Mouse (Mus musculus): Measurements from ENCODE around the gene Urb2. TPM values are rescaled to one million over a fixed set of nuclear protein-coding genes. Genes with fewer than 3 reads are reported as not detected.

Urb2 gene
- 10 to 100 TPM; 12.0 to 12.3 TPM for total RNA-seq (2021)
- long read RNA-seq, partial matches to known transcripts = 3 of 11 reads
- long read RNA-seq, other reads (novel, unspliced or antisense) = 8 of 11 reads

GRCm38 (mm10) chr8:124021237-124022227, at the start of gene Urb2, which contains the start of gene Taf5l:
TSS of gene Urb2 (plus strand) at chr8:124021508.
TSS of gene Taf5l (minus strand) at chr8:124021397.
- DNase-seq (ENCODE audit: low spot score in 2 of 2) = peak; percentile 86 to 94

- no peak for DNase-seq (ENCODE audit: low spot score in 2 of 2)
Observed at GRCm38 (mm10) chr8:123973495-123973894, 47.8 kb upstream of the Urb2 start.

DNA sequence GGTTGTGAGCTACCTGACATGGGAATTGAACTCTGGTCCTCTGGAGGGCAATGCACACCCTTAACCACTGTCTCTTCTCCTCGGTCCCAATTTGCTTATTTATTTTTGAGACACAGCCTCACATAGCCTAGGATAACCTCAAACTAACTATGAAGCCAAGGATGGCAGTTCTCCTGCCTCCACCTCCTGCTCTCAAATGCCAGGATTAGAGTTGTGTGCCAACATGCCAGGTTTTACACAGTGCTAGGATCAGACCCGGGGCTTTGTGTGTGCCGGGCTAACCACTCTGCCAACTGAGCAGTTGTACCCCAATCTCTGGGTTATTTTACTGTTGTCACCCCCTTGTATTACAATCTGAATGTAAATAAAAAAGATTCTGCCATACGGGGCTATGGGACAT, 43.8 kb upstream of the Urb2 start:
- DNase-seq (ENCODE audit: low spot score in 2 of 2) = no peak

DNA sequence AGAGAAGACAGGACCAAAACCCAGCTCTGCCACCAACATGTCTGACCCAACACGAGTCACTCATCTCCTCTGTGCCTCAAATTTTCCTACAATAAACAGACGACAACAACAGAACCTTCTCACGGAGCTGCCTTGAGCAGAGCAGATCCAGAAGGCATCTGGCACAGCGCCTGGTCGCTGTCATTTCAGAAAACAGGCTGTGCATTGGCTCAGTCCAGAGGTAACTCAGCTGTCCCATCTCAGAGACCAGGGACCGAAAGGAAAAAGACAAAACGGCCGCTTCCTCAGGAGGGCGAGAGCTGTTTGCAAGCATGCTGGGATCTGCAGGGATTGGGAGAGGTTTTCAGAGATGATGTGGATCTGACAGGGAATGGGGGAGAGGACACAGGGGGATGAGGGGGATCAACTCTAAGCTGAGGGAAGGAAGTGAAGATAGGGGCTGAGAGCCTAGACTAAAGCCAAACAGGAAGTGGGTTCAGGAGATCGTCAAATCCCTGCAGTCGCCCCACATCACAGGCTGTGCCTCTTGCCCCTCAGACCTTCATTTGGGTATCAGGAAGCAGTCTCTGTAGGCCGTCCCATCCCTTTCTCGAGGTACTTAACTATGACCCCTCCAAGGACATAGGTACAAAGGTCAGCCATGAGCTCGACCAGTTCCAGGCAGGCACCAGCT, 43.0 kb upstream of the Urb2 start:
- peak in 1 of 2 experiments; percentile 42 for DNase-seq (ENCODE audit: low spot score in 2 of 2)

DNA sequence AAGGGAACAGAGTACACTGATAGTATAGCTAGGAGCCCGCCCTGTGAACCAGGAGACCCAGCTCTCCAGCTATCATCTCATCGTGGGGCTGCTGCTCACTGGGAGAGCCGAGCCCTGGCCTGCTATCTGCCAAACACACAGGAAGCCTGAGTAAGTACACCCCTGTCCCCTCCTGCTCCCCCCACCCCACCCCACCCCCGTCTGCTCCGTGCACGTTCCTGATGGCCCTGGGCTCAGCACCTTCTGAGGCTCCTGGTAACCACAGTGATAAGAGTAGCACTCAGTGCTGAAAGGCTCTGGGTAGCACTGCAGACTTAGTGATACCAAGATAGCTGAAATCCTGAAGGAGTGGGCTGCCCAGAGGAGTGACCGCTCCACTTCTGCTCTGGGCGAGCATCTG, 42.4 kb upstream of the Urb2 start:
- DNase-seq (ENCODE audit: low spot score in 2 of 2) = no peak

DNA sequence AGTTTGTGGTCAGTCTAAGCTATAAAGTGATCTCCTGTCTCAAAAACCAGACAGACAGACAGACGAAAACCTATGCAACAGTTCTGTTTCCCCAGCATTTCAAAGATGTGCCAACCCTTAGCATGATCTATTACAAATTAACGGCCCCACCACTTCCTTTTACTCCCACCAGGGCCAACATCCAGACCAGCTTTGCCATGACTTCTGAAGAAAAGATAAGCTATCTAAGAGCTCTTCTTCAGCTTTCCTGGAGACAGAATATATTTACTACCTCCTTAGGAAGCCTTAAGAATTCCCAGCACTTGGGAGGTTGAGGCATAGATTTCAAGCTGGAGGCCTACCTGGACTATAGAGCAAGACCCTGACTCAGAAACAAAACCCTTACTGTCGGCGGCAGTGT, 41.1 kb upstream of the Urb2 start:
- no peak for DNase-seq (ENCODE audit: low spot score in 2 of 2)

DNA sequence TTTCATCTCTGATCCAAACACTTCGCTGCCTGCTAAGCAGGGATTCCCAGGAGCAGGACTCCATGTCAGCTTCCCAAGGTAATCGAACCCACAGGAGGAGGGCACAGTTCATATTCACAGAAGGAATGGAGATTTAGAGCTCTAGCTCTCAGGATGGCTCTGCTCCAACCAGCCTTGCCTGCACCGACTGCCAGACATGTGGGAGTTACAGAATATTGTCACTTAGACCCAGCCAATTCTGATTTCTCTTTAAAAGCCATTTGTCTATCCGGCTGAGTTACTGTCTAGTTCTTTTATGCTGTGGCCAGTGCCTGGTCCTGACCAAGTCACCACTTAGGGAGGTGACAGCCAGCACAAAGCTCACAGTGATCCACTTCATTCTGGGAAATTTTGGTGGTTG, 39.6 kb upstream of the Urb2 start:
- peak; percentile 53 to 73 for DNase-seq (ENCODE audit: low spot score in 2 of 2)

GRCm38 (mm10) chr8:123982291-123982793, 39.0 kb upstream of the Urb2 start:
- peak in 1 of 2 experiments; percentile 27 for DNase-seq (ENCODE audit: low spot score in 2 of 2)

GRCm38 (mm10) chr8:123982826-123983400, 38.4 kb upstream of the Urb2 start, which contains the start of gene Abcb10:
TSS of gene Abcb10 (minus strand) at chr8:123983122.
- peak; percentile 61 to 73 for DNase-seq (ENCODE audit: low spot score in 2 of 2)

GRCm38 (mm10) chr8:123988605-123989038, 32.7 kb upstream of the Urb2 start:
- DNase-seq (ENCODE audit: low spot score in 2 of 2) = no peak

DNA sequence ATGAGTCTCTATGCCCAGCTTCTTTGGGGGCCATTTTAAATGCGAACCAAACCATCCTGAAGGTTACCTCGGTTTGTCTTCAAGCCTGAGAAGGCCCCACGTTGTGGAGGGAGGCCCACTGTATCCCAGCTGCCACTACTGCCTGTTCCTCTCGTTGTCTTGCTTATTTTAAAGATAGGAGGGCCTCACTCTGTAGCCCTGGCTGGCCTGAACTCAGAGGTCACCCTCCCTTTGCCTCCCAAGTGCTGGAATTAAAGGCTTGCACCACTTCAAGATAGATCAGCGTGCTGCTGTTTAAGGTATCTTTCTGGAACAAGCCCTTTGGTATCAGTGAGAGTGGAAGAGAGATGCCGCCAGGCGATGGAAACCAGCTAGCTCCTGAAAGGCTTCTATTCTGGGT, 32.2 kb upstream of the Urb2 start:
- DNase-seq (ENCODE audit: low spot score in 2 of 2) = no peak

DNA sequence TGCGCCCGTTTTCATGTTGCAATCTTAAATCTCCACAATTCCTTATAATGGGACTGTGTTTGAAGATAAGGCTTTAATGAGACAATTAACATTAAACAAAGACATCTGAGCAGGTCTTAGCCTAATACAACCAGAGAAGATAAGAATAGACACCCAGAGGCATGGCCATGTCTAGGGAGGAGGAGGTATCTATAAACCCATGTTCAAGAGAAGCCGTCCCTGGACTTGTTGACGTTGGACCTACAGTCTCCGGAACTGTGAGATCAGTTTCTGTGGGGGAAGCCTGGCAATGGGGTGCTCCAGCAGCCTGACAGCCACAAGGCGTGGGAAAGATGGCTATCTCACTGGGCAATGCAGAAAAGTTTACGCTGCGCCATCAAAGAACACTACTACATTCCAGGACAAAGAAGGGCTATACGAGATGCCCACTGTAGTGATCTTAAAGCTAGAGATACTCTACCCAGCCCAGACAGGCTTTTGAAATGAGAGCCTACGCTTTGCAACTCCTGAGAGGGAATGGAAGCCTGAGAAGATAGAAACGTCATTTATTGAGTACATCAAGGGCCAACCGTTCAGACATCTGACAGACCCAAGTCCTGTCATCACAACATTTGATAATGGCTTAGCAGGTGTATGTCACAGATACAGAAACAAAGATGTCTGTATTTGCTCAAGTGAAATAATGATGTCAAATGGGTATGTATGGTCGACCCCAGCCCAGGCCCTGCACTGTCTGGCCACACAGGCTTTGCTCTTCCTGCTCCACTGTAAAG, 30.8 kb upstream of the Urb2 start:
- no peak for DNase-seq (ENCODE audit: low spot score in 2 of 2)

DNA sequence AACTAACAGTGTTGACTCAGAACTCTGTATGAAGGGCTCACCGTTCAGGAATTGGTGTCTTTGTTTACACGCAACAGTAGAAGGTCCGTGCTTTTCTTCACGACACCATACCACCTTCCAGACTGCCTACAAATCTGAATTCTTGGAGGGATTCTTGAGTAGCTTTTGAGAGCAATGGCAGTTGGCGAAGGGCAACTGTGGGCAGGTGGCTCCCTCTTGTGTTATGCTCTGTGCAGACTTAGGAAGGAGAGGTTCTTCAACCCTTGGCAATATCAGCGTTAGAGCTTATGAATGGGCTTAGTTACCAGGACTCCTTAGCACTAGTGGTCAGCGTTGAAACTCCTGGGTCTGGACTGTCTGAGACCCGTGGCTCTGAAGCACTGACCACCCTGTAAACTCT, 28.7 kb upstream of the Urb2 start:
- DNase-seq (ENCODE audit: low spot score in 2 of 2) = no peak

GRCm38 (mm10) chr8:123993597-123993996, 27.7 kb upstream of the Urb2 start:
- DNase-seq (ENCODE audit: low spot score in 2 of 2) = no peak

- DNase-seq (ENCODE audit: low spot score in 2 of 2) = no peak
Observed at GRCm38 (mm10) chr8:123993997-123994396, 27.3 kb upstream of the Urb2 start.

GRCm38 (mm10) chr8:123999568-123999967, 21.7 kb upstream of the Urb2 start:
- no peak for DNase-seq (ENCODE audit: low spot score in 2 of 2)

DNA sequence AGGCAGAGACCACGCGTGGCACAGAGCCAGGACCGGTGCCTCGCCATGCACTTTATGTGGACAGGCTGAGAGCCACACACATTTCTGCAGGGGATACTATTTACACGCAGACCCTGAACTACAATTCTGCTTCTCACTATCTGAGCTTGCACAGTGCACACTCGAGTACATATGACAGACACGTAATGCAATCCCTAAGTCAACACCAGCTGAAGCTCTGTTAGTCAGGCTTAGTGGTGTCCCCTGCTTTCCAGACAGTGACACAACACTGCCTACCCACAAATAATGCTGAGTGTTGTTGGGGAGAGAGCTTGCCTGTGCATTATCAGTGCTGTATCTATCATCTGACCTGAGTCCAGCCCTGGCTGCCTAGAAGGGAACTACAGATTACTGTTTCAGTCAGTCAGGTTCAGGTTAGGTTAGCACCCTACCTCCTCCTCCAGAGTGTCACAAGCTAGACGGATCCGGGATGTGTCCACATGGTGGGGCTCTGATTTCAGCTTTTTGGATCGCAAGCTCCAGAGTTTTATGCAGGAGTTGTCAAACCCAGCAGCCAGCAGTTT, 18.7 kb upstream of the Urb2 start:
- no peak for DNase-seq (ENCODE audit: low spot score in 2 of 2)

DNA sequence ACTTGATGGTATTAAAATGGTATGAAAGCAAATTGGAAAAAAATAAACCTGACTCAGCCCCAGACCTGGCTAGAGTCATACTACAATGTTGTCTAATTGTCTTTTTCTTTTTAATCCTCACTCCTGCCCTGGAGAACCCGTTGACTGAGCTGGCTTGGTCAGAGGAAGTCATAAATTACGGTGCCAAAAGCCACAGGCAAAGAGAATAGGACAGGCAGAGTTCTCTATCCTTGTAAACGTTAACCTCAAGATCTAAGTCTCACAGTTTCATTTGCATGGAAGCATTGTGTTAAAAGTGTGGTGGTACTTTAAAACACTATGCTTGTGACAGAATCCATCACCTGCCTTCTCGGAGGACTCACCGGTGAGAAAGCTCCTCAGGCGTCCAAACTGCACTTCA, 13.5 kb upstream of the Urb2 start:
- no peak for DNase-seq (ENCODE audit: low spot score in 2 of 2)

- no peak for DNase-seq (ENCODE audit: low spot score in 2 of 2)
Observed at GRCm38 (mm10) chr8:124011580-124011979, 9.7 kb upstream of the Urb2 start.

DNA sequence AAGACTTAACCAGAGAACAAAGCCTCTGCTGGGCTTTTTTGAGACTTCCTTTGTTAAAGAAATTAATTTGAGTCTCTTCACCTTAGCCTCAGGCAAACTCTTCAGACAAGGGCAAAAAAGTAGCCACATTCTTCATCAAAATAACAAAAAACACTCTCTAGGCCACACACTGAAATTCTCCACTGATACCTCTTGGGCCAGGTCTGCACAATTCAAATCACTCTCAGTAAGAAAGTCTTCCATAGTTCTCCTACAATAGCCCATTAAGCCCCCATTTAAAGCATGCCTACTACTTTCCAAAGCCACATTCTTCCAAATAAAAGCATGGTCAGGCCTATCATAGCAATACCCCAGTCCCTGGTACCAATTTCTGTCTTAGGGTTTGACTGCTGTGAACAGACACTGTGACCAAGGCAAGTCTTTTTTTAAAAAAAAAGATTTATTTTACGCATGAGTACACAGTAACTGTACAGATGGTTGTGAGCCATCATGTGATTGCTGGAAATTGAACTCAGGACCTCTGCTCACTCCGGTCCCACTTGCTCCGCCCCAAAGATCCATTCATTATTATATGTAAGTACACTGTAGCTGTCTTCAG, 9.2 kb upstream of the Urb2 start:
- no peak for DNase-seq (ENCODE audit: low spot score in 2 of 2)

Data from layer of hippocampus, adult 18-20 months (tissue).